Mouse (Mus musculus): ENCODE results near the gene Ripor3. TPM values are rescaled to one million over a fixed set of nuclear protein-coding genes. Genes with fewer than 3 reads are reported as not detected.

The Ripor3 gene
- polyA plus RNA-seq, 1 experiment from 2014 or later = 0.49 TPM

DNA sequence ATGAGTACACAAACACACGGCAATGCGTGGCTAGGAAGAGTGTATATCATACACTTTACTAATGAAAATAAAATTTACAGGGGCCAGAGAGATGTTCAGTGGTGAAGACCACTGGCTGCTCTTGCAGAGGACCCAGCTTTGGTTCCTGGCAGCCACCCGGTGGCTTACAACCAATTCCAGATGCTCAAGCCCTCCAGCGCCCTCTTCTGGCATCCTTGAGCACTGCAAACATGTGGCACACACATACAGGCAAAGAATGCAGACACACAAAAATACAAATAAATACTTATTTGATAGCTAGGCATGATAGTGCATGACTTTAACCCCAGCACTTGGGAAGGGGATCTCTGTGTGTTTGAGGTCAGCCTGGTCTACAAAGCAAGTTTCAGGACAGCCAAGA, 36.0 kb upstream of the Ripor3 start:
- Histone ChIP-seq H3K36me3 (no peaks in the 10 kb centered on the region), H3K4me3 (no peak overlapping the region), H3K9me3 (replicated peaks) (no peaks in the 10 kb centered on the region), H3K4me1 (peaks cover 39% of the 10 kb centered on the region), H3K27me3 (ENCODE audit: low read depth, poor library complexity, severe bottlenecking) (peaks cover 43% of the 10 kb centered on the region), H3K27ac (no peak overlapping the region)
- 74% methylated on average over 4 of the region's 4 CpGs for WGBS
- DNase-seq (ENCODE audit: low spot score) = no peak

DNA sequence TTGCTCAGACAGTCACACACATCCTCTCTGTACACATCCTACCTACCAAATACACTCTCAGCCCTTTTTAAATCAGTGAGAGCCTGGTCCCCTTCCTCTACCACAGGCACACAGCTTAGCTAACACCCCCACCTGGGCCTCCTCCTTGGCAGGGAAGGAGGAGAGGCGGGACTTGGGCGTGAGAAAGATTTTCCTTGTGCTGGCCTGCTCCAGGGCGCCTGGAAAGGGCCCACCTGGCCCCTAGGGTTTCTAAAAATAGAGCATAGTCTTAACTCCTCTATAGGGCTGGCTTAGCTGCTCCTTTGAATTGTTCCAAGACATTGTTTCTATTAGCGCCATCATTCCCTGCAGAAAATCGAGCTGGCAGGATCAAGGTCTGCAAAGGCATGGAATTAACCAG, 35.4 kb upstream of the Ripor3 start:
- 49% methylated on average over 5 of the region's 5 CpGs for WGBS

DNA sequence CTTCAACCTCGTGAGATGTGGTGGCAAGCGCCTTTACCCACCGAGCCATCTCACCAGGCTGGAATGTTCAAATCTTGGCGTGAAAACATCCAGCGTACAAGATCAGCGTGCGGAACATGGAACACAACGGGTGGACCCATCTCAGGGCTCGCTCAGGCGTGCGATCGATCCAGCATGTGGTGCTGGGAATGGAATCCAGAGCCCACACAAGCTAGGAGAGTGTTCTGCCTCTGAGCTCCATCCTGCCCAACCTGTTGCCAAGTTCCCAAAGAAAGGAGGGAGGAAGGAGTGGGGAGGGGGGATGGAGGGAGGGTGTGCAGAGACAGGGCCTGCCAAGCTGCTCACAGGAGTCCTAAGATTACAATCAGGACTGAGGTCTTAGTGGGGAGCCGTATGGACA, 34.9 kb upstream of the Ripor3 start:
- no peaks in the 10 kb centered on the region for H3K9me3 ChIP-seq (replicated peaks)
- DNase-seq (ENCODE audit: low spot score) = no peak
- H3K27ac ChIP-seq = peak overlapping the region; percentile 51; the same call in 1 of the 2 replicates
- H3K36me3 ChIP-seq = no peaks in the 10 kb centered on the region
- H3K4me1 ChIP-seq = peaks cover 35% of the 10 kb centered on the region
- peaks cover 31% of the 10 kb centered on the region for H3K27me3 ChIP-seq (ENCODE audit: low read depth, poor library complexity, severe bottlenecking)
- no peak overlapping the region for H3K4me3 ChIP-seq
- WGBS = 71% methylated on average over 13 of the region's 13 CpGs

More for the DNA sequence above, 35.4 kb upstream of the Ripor3 start:
- Histone ChIP-seq H3K4me1 (peaks cover 39% of the 10 kb centered on the region), H3K4me3 (no peak overlapping the region), H3K9me3 (replicated peaks) (no peaks in the 10 kb centered on the region), H3K27ac (peak overlapping the region; percentile 51; the same call in 1 of the 2 replicates), H3K27me3 (ENCODE audit: low read depth, poor library complexity, severe bottlenecking) (peaks cover 36% of the 10 kb centered on the region), H3K36me3 (no peaks in the 10 kb centered on the region)
- no peak for DNase-seq (ENCODE audit: low spot score)

DNA sequence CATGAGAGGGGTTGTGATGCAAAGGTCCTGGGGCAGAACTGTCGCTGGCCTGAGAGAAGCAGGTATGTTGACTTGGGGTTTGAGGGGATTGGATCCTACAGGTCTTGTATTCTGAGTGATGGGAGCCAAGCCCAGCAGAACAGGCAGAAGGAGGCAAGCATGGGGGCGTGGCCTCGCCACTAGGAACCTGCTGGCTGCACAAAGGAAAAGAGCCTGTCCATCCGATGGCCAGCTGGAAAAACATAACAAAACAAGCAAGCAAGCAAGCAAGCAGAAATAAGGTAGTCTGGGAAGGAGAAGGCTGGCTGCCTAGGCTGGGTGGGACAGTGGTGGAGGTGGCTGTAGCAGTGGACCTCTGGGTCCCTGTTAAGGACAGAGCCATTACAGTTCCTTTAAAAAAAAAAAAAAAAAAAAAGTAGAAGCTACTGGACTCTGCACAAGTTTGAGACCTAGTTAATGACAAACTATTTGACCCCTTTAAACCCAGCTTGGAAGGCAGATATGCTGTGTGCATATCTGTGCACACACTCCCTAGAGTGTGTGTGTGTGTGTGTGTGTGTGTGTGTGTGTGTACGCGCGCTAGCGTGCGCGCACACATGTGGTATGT, 34.4 kb upstream of the Ripor3 start:
- Histone ChIP-seq H3K4me3 (no peak overlapping the region), H3K27ac (no peak overlapping the region)
- DNase-seq (ENCODE audit: low spot score) = no peak

DNA sequence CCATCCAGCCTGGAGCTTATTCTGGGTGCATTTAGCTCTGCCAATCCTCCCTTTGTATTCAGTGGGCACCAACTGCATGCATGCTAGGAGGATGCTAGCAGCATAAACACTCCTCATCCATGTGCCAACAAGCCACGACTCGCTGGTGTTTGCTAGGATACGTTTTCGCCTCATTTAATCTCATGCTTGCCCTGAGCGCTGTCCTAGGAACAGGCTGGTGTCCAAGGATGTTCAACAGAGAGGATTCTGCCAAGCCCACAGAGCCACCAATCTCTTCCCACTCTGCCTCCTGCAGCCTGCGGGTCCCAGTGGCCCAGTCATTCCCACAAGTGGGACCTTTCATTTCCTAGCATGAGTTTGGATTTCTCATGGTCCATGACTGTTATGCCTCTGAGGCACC, 31.6 kb upstream of the Ripor3 start:
- Histone ChIP-seq H3K9me3 (replicated peaks) (no peaks in the 10 kb centered on the region), H3K4me3 (no peak overlapping the region), H3K27me3 (ENCODE audit: low read depth, poor library complexity, severe bottlenecking) (no peaks in the 10 kb centered on the region), H3K27ac (no peak overlapping the region), H3K4me1 (peaks cover 27% of the 10 kb centered on the region), H3K36me3 (no peaks in the 10 kb centered on the region)
- WGBS = 88% methylated on average over 6 of the region's 6 CpGs
- no peak for DNase-seq (ENCODE audit: low spot score)

More for the DNA sequence above, 34.4 kb upstream of the Ripor3 start:
- H3K36me3 ChIP-seq = no peaks in the 10 kb centered on the region
- 81% methylated on average over 10 of the region's 10 CpGs for WGBS
- H3K4me1 ChIP-seq = peaks cover 29% of the 10 kb centered on the region
- no peaks in the 10 kb centered on the region for H3K9me3 ChIP-seq (replicated peaks)
- H3K27me3 ChIP-seq (ENCODE audit: low read depth, poor library complexity, severe bottlenecking) = peaks cover 26% of the 10 kb centered on the region

DNA sequence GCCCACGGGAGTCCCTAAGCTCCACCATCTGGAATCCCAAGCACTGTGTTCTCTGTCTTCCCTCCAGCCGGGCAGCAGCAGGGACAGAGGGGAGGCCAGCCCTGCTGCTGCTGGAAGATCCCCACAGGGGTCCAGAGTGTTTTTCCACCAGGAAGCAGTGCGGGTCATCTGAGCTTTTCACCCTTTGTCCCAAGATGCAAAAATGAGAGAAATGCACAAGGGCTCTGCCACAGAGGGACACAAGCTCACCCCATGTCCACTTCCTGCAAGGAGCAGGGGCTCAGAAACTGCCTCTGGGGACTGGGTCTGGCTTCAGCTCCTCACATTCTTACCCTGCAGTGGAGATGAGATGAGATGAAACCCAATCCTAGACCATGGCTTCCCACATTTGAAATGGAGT, 30.3 kb upstream of the Ripor3 start:
- no peak overlapping the region for H3K27ac ChIP-seq
- H3K27me3 ChIP-seq (ENCODE audit: low read depth, poor library complexity, severe bottlenecking) = no peaks in the 10 kb centered on the region
- H3K4me3 ChIP-seq = no peak overlapping the region
- H3K36me3 ChIP-seq = no peaks in the 10 kb centered on the region
- WGBS = 64% methylated on average over 3 of the region's 3 CpGs
- no peaks in the 10 kb centered on the region for H3K9me3 ChIP-seq (replicated peaks)
- H3K4me1 ChIP-seq = peaks cover 34% of the 10 kb centered on the region
- no peak for DNase-seq (ENCODE audit: low spot score)

DNA sequence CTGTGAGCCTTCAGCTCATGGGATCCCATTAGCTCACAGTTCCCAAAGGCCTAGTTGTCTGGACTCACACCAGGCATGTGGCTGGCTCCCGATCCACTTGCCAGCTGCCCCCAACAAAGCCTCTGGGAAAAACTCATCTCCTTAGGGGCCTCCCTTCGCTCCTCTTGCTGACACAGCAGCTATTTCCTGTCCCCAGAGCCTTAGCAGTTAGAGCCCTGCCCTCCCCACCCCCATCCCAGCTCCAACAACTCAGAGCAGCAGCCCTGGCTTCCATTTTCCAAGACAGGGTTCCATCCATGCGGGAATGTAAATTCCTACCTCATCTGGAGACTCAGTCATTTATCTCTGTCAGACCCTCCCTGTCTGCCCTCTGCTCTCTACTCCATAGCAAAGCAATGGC, 26.6 kb upstream of the Ripor3 start:
- Histone ChIP-seq H3K27me3 (ENCODE audit: low read depth, poor library complexity, severe bottlenecking) (no peaks in the 10 kb centered on the region), H3K9me3 (replicated peaks) (no peaks in the 10 kb centered on the region), H3K36me3 (no peaks in the 10 kb centered on the region), H3K4me1 (peaks cover 24% of the 10 kb centered on the region), H3K27ac (peak overlapping the region; percentile 75), H3K4me3 (no peak overlapping the region)
- no peak for DNase-seq (ENCODE audit: low spot score)
- WGBS = 17% methylated on average over 3 of the region's 3 CpGs

DNA sequence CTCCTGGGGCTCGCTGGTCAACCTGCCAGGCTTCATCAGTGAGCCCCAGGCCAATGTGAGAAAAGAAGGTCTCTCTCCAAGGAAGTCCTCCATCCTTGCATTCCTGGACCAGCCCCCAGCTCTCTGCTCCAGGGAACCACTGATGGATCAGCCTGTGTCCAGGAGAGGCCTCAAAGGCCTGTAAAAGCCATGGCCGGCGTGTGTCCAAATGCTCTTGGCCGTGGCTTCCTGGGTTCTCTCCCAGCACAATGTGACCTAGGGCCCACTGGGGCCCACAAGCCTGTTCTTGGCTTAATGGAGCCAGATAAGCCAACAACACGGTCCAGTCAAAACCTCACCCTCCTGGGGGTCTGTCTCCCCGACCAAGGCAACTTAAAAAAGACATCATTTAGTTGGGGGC, 25.5 kb upstream of the Ripor3 start:
- Histone ChIP-seq H3K4me1 (peaks cover 30% of the 10 kb centered on the region), H3K27ac (peak overlapping the region; percentile 39; the same call in 1 of the 2 replicates), H3K9me3 (replicated peaks) (no peaks in the 10 kb centered on the region), H3K27me3 (ENCODE audit: low read depth, poor library complexity, severe bottlenecking) (no peaks in the 10 kb centered on the region), H3K4me3 (no peak overlapping the region), H3K36me3 (no peaks in the 10 kb centered on the region)
- WGBS = 91% methylated on average over 6 of the region's 6 CpGs
- DNase-seq (ENCODE audit: low spot score) = no peak

DNA sequence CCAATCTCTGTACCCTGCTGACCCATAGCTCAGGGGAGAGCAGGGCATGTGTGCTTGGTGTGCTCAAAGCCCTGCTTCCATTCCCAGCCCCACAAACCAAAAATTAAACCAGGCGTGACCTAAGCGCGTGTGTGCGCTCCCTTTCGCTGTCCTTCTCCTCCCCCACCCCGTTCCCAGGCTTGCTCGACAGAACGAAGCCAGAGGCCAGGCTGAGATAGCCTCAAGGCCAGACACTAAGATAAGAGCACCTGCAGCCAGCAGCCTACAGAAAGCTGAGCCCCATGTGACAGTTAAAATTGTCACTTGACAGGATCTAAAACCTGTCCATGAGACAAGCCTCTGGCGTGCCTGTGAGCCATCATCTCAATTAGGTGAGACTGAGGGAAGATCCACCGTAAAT, 23.5 kb upstream of the Ripor3 start:
- WGBS = 61% methylated on average over 10 of the region's 10 CpGs

DNA sequence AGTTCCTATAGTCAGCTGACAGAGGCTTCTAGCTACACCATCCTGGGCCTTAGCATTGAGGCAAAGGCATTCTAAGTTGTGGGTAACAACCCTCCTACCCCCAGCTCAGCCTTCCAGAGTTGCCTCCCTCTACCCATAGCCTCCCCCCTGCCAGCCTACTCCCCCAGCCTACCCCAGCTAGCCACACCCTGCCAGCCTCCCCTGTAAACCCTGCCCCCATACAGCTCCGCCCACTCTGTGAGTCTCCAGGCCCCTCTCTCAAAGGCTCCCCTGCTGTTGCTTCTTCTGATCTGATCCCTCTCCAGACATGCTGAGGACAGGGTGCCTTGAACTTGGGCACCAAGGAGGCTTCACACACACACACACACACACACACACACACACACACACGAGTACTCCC, 21.4 kb upstream of the Ripor3 start:
- Histone ChIP-seq H3K4me1 (peaks cover 20% of the 10 kb centered on the region), H3K27ac (0 out of 2 replicates have a peak overlapping the region, but pooled peaks have one; percentile 20), H3K36me3 (no peaks in the 10 kb centered on the region), H3K9me3 (replicated peaks) (no peaks in the 10 kb centered on the region), H3K4me3 (no peak overlapping the region), H3K27me3 (ENCODE audit: low read depth, poor library complexity, severe bottlenecking) (no peaks in the 10 kb centered on the region)
- WGBS = 73% methylated on average over 2 of the region's 2 CpGs
- DNase-seq (ENCODE audit: low spot score) = no peak

More for the DNA sequence above, 23.5 kb upstream of the Ripor3 start:
- peaks cover 29% of the 10 kb centered on the region for H3K4me1 ChIP-seq
- no peak overlapping the region for H3K27ac ChIP-seq
- H3K4me3 ChIP-seq = no peak overlapping the region
- no peaks in the 10 kb centered on the region for H3K27me3 ChIP-seq (ENCODE audit: low read depth, poor library complexity, severe bottlenecking)
- DNase-seq (ENCODE audit: low spot score) = no peak
- H3K36me3 ChIP-seq = no peaks in the 10 kb centered on the region
- H3K9me3 ChIP-seq (replicated peaks) = no peaks in the 10 kb centered on the region

DNA sequence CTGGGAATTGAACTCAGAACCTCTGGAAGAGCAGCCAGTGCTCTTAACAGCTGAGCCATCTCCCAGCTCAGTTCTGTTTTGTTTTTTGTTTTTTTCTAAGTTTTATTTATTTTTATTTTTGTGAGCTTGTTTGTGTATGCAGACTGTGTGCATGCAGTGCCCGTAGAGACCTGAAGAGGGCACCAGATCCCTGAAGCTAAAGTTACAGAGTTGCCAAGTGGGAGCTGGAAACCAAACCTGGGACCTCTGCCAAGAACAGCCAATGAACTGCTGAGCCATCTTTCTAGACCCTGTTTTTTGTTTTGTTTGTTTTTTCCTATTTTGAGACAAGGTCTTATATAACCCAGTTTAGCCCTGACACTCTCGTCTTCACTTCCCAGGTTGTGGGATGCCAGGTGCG, 18.0 kb upstream of the Ripor3 start:
- no peak for DNase-seq (ENCODE audit: low spot score)
- Histone ChIP-seq H3K36me3 (no peaks in the 10 kb centered on the region), H3K9me3 (replicated peaks) (no peaks in the 10 kb centered on the region), H3K4me3 (no peak overlapping the region), H3K27ac (no peak overlapping the region), H3K27me3 (ENCODE audit: low read depth, poor library complexity, severe bottlenecking) (no peaks in the 10 kb centered on the region), H3K4me1 (peaks cover 11% of the 10 kb centered on the region)
- 96% methylated on average over 3 of the region's 3 CpGs for WGBS

DNA sequence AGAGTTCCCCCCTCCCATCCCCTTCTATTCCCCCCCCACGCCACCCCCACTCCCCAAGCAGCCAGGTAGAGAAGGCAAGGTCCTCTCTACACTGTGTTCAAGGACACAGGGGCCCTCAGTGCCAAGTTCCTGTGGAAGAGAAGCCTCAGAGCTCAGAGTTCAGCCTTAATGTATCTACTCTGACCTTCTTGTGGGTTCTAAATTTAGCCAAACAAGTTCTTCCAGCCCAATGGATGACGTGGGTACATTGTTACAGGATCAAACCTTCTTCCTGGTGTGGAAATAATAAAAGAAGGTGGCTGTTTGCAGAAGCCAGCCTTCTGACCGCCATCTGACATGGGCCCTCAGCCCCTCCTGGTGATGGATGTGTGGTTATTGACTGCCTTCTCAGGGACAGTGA, 16.0 kb upstream of the Ripor3 start:
- WGBS = 56% methylated on average over 3 of the region's 3 CpGs
- H3K27me3 ChIP-seq (ENCODE audit: low read depth, poor library complexity, severe bottlenecking) = no peaks in the 10 kb centered on the region
- H3K36me3 ChIP-seq = no peaks in the 10 kb centered on the region
- H3K4me1 ChIP-seq = peaks cover 4% of the 10 kb centered on the region; the same call in 1 of the 2 replicates
- no peaks in the 10 kb centered on the region for H3K9me3 ChIP-seq (replicated peaks)
- no peak overlapping the region for H3K4me3 ChIP-seq
- DNase-seq (ENCODE audit: low spot score) = no peak
- no peak overlapping the region for H3K27ac ChIP-seq

DNA sequence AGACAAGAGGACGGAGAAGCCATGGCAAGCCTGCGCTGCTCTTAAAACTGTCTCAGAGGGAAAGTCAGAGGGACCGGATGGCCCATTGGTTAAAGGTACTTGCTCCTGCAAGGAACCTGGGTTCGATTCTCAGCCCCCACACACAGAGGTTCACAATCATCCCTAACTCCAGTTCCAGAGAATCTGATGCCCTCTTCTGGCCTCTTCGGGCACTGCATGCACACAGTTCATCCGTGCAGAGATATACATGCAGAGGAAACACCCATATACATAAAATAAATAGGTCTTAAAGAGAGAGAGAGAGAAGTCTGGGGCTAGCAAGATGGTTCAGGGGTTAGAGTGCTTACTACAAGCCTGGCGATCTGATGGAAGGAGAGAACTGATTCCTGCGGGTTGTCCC, 15.5 kb upstream of the Ripor3 start:
- no peak overlapping the region for H3K27ac ChIP-seq
- DNase-seq (ENCODE audit: low spot score) = no peak
- 88% methylated on average over 8 of the region's 8 CpGs for WGBS

DNA sequence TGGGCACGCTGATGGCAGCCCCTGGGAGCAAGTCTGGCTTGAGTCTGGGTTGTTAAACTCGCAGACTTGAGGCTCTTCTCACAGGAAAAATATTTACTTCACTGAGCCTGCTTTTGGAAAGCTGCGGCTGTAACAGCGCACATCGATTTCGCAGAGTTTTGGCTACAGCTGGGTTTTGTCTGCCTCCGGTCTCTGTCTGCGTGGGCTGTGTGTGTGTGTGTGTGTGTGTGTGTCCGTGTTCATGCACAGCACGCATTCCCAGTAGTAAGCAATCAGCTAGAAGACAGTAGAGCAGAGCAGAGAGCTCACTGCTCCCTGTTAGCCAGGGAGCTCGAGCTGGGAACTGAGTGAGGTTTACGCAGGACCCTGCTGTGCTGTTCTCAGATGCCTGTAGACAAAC, 14.8 kb upstream of the Ripor3 start:
- no peak overlapping the region for H3K4me3 ChIP-seq
- DNase-seq (ENCODE audit: low spot score) = no peak
- H3K27ac ChIP-seq = no peak overlapping the region
- 67% methylated on average over 12 of the region's 12 CpGs for WGBS
- H3K9me3 ChIP-seq (replicated peaks) = no peaks in the 10 kb centered on the region
- no peaks in the 10 kb centered on the region for H3K36me3 ChIP-seq
- no peaks in the 10 kb centered on the region for H3K27me3 ChIP-seq (ENCODE audit: low read depth, poor library complexity, severe bottlenecking)
- peaks cover 4% of the 10 kb centered on the region; the same call in 1 of the 2 replicates for H3K4me1 ChIP-seq

More for the DNA sequence above, 15.5 kb upstream of the Ripor3 start:
- Histone ChIP-seq H3K9me3 (replicated peaks) (no peaks in the 10 kb centered on the region), H3K4me3 (no peak overlapping the region), H3K4me1 (peaks cover 4% of the 10 kb centered on the region; the same call in 1 of the 2 replicates), H3K36me3 (no peaks in the 10 kb centered on the region), H3K27me3 (ENCODE audit: low read depth, poor library complexity, severe bottlenecking) (no peaks in the 10 kb centered on the region)

Measured in limb, embryonic 10.5 days (tissue).